Mouse (Mus musculus): ENCODE results near the gene Capzb. TPM values are rescaled to one million over a fixed set of nuclear protein-coding genes. Genes with fewer than 3 reads are reported as not detected.

Capzb gene
- polyA plus RNA-seq, 1 experiment from 2014 or later = 382 TPM

GRCm38 (mm10) chr4:139234261-139234660 lies 41.6 kb downstream of the Capzb start:
- Histone ChIP-seq H3K4me1 (ENCODE audit: control insufficient read depth, insufficient read depth, low read length) (peaks cover 51% of the 10 kb centered on the region), H3K27ac (ENCODE audit: low read length) (no peak overlapping the region), H3K9me3 (replicated peaks; ENCODE audit: control insufficient read depth, low read length) (no peaks in the 10 kb centered on the region), H3K9ac (ENCODE audit: low read length) (no peak overlapping the region), H3K27me3 (ENCODE audit: control insufficient read depth, insufficient read depth, low read length) (no peaks in the 10 kb centered on the region), H3K4me3 (ENCODE audit: low read length) (no peak overlapping the region), H3K36me3 (ENCODE audit: control insufficient read depth, insufficient read depth) (no peaks in the 10 kb centered on the region; the same call in 1 of the 2 replicates), H3K4me2 (ENCODE audit: low read depth, low read length) (no peak overlapping the region)
- 84% methylated on average over 4 of the region's 4 CpGs for WGBS
- ATAC-seq (replicated peaks; ENCODE audit: extremely low read depth, insufficient read depth, low FRiP score) = no peak

- Histone ChIP-seq H3K4me3 (ENCODE audit: low read length) (no peak overlapping the region), H3K9me3 (replicated peaks; ENCODE audit: control insufficient read depth, low read length) (no peaks in the 10 kb centered on the region), H3K9ac (ENCODE audit: low read length) (no peak overlapping the region), H3K27me3 (ENCODE audit: control insufficient read depth, insufficient read depth, low read length) (no peaks in the 10 kb centered on the region), H3K27ac (ENCODE audit: low read length) (no peak overlapping the region), H3K36me3 (ENCODE audit: control insufficient read depth, insufficient read depth) (peaks cover 8% of the 10 kb centered on the region), H3K4me2 (ENCODE audit: low read depth, low read length) (no peak overlapping the region), H3K4me1 (ENCODE audit: control insufficient read depth, insufficient read depth, low read length) (peaks cover 50% of the 10 kb centered on the region)
- no peak for ATAC-seq (replicated peaks; ENCODE audit: extremely low read depth, insufficient read depth, low FRiP score)
- WGBS = 90% methylated on average over 7 of the region's 7 CpGs
Measured at GRCm38 (mm10) chr4:139235556-139235955, 42.9 kb downstream of the Capzb start.

- ATAC-seq (replicated peaks; ENCODE audit: extremely low read depth, insufficient read depth, low FRiP score) = no peak
- no peak overlapping the region for H3K4me3 ChIP-seq (ENCODE audit: low read length)
- peak overlapping the region; percentile 22; the same call in 1 of the 2 replicates for H3K27ac ChIP-seq (ENCODE audit: low read length)
- 76% methylated on average over 16 of the region's 16 CpGs for WGBS
- H3K4me1 ChIP-seq (ENCODE audit: control insufficient read depth, insufficient read depth, low read length) = peaks cover 51% of the 10 kb centered on the region
- no peaks in the 10 kb centered on the region for H3K9me3 ChIP-seq (replicated peaks; ENCODE audit: control insufficient read depth, low read length)
- H3K9ac ChIP-seq (ENCODE audit: low read length) = no peak overlapping the region
- H3K36me3 ChIP-seq (ENCODE audit: control insufficient read depth, insufficient read depth) = peaks cover 8% of the 10 kb centered on the region
- H3K4me2 ChIP-seq (ENCODE audit: low read depth, low read length) = no peak overlapping the region
- no peaks in the 10 kb centered on the region for H3K27me3 ChIP-seq (ENCODE audit: control insufficient read depth, insufficient read depth, low read length)
Measured at GRCm38 (mm10) chr4:139238612-139239011, 45.9 kb downstream of the Capzb start.

- peak overlapping the region; percentile 31; the same call in 1 of the 2 replicates for H3K27ac ChIP-seq (ENCODE audit: low read length)
- WGBS = 59% methylated on average over 6 of the region's 6 CpGs
- peaks cover 43% of the 10 kb centered on the region for H3K4me1 ChIP-seq (ENCODE audit: control insufficient read depth, insufficient read depth, low read length)
- H3K9ac ChIP-seq (ENCODE audit: low read length) = no peak overlapping the region
- H3K4me2 ChIP-seq (ENCODE audit: low read depth, low read length) = no peak overlapping the region
- no peak overlapping the region for H3K4me3 ChIP-seq (ENCODE audit: low read length)
- H3K27me3 ChIP-seq (ENCODE audit: control insufficient read depth, insufficient read depth, low read length) = no peaks in the 10 kb centered on the region
- ATAC-seq (replicated peaks; ENCODE audit: extremely low read depth, insufficient read depth, low FRiP score) = no peak
- peaks cover 8% of the 10 kb centered on the region for H3K36me3 ChIP-seq (ENCODE audit: control insufficient read depth, insufficient read depth)
- no peaks in the 10 kb centered on the region for H3K9me3 ChIP-seq (replicated peaks; ENCODE audit: control insufficient read depth, low read length)
Measured at GRCm38 (mm10) chr4:139240334-139240733, 47.6 kb downstream of the Capzb start.

GRCm38 (mm10) chr4:139241678-139242606 lies 49.2 kb downstream of the Capzb start:
- H3K27me3 ChIP-seq (ENCODE audit: control insufficient read depth, insufficient read depth, low read length) = no peaks in the 10 kb centered on the region
- peak overlapping the region; percentile 91 for H3K27ac ChIP-seq (ENCODE audit: low read length)
- H3K9ac ChIP-seq (ENCODE audit: low read length) = peak overlapping the region; percentile 47
- peaks cover 43% of the 10 kb centered on the region for H3K4me1 ChIP-seq (ENCODE audit: control insufficient read depth, insufficient read depth, low read length)
- no peak overlapping the region for H3K4me2 ChIP-seq (ENCODE audit: low read depth, low read length)
- 65% methylated on average over 22 of the region's 22 CpGs for WGBS
- H3K4me3 ChIP-seq (ENCODE audit: low read length) = no peak overlapping the region
- no peak for ATAC-seq (replicated peaks; ENCODE audit: extremely low read depth, insufficient read depth, low FRiP score)
- peaks cover 8% of the 10 kb centered on the region for H3K36me3 ChIP-seq (ENCODE audit: control insufficient read depth, insufficient read depth)
- H3K9me3 ChIP-seq (replicated peaks; ENCODE audit: control insufficient read depth, low read length) = no peaks in the 10 kb centered on the region

- Histone ChIP-seq H3K36me3 (ENCODE audit: control insufficient read depth, insufficient read depth) (peaks cover 8% of the 10 kb centered on the region), H3K4me3 (ENCODE audit: low read length) (no peak overlapping the region), H3K4me1 (ENCODE audit: control insufficient read depth, insufficient read depth, low read length) (peaks cover 43% of the 10 kb centered on the region), H3K4me2 (ENCODE audit: low read depth, low read length) (no peak overlapping the region), H3K27ac (ENCODE audit: low read length) (peak overlapping the region; percentile 91), H3K9me3 (replicated peaks; ENCODE audit: control insufficient read depth, low read length) (no peaks in the 10 kb centered on the region), H3K9ac (ENCODE audit: low read length) (peak overlapping the region; percentile 47), H3K27me3 (ENCODE audit: control insufficient read depth, insufficient read depth, low read length) (no peaks in the 10 kb centered on the region)
- peak; percentile 68; the same call in 1 of the 2 replicates for ATAC-seq (replicated peaks; ENCODE audit: extremely low read depth, insufficient read depth, low FRiP score)
- 35% methylated on average over 7 of the region's 7 CpGs for WGBS
Measured at GRCm38 (mm10) chr4:139242607-139242955, 49.9 kb downstream of the Capzb start.

GRCm38 (mm10) chr4:139244176-139244575 lies 51.5 kb downstream of the Capzb start:
- H3K9ac ChIP-seq (ENCODE audit: low read length) = no peak overlapping the region
- no peak overlapping the region for H3K27ac ChIP-seq (ENCODE audit: low read length)
- no peaks in the 10 kb centered on the region for H3K27me3 ChIP-seq (ENCODE audit: control insufficient read depth, insufficient read depth, low read length)
- no peak overlapping the region for H3K4me2 ChIP-seq (ENCODE audit: low read depth, low read length)
- peaks cover 44% of the 10 kb centered on the region for H3K4me1 ChIP-seq (ENCODE audit: control insufficient read depth, insufficient read depth, low read length)
- ATAC-seq (replicated peaks; ENCODE audit: extremely low read depth, insufficient read depth, low FRiP score) = no peak
- 76% methylated on average over 3 of the region's 3 CpGs for WGBS
- no peak overlapping the region for H3K4me3 ChIP-seq (ENCODE audit: low read length)
- peaks cover 8% of the 10 kb centered on the region for H3K36me3 ChIP-seq (ENCODE audit: control insufficient read depth, insufficient read depth)
- no peaks in the 10 kb centered on the region for H3K9me3 ChIP-seq (replicated peaks; ENCODE audit: control insufficient read depth, low read length)

- Histone ChIP-seq H3K9ac (ENCODE audit: low read length) (no peak overlapping the region), H3K27ac (ENCODE audit: low read length) (no peak overlapping the region), H3K4me3 (ENCODE audit: low read length) (no peak overlapping the region), H3K4me1 (ENCODE audit: control insufficient read depth, insufficient read depth, low read length) (peaks cover 50% of the 10 kb centered on the region), H3K4me2 (ENCODE audit: low read depth, low read length) (no peak overlapping the region), H3K36me3 (ENCODE audit: control insufficient read depth, insufficient read depth) (peaks cover 4% of the 10 kb centered on the region), H3K27me3 (ENCODE audit: control insufficient read depth, insufficient read depth, low read length) (no peaks in the 10 kb centered on the region), H3K9me3 (replicated peaks; ENCODE audit: control insufficient read depth, low read length) (no peaks in the 10 kb centered on the region)
- 81% methylated on average over 6 of the region's 6 CpGs for WGBS
- ATAC-seq (replicated peaks; ENCODE audit: extremely low read depth, insufficient read depth, low FRiP score) = no peak
Measured at GRCm38 (mm10) chr4:139244766-139245165, 52.1 kb downstream of the Capzb start.

GRCm38 (mm10) chr4:139245534-139245933 lies 52.8 kb downstream of the Capzb start:
- H3K4me2 ChIP-seq (ENCODE audit: low read depth, low read length) = no peak overlapping the region
- H3K4me1 ChIP-seq (ENCODE audit: control insufficient read depth, insufficient read depth, low read length) = peaks cover 54% of the 10 kb centered on the region
- no peak overlapping the region for H3K4me3 ChIP-seq (ENCODE audit: low read length)
- H3K36me3 ChIP-seq (ENCODE audit: control insufficient read depth, insufficient read depth) = no peaks in the 10 kb centered on the region; the same call in 1 of the 2 replicates
- no peak for ATAC-seq (replicated peaks; ENCODE audit: extremely low read depth, insufficient read depth, low FRiP score)
- WGBS = 93% methylated on average over 2 of the region's 2 CpGs
- H3K9me3 ChIP-seq (replicated peaks; ENCODE audit: control insufficient read depth, low read length) = no peaks in the 10 kb centered on the region
- H3K27me3 ChIP-seq (ENCODE audit: control insufficient read depth, insufficient read depth, low read length) = no peaks in the 10 kb centered on the region
- H3K9ac ChIP-seq (ENCODE audit: low read length) = no peak overlapping the region
- H3K27ac ChIP-seq (ENCODE audit: low read length) = no peak overlapping the region

Data from heart, embryonic 16.5 days (tissue).